In genomic region chr3:52924631-52925030, GRCm38 (mm10) we compare ENCODE assay signal across 19 mouse cellular contexts.
DNase-seq lines count a peak whose midpoint lies in the region; ATAC-seq lines count a peak whose summit lies in the region.
"Had no signal": no experiment of that assay in that cellular context is flagged by ENCODE, and none has a peak within 500 bp of the region (broad histone marks: within the 10 kb centered on the region; RNA-seq: fewer than 3 reads in every experiment).

No protein-coding gene starts in this region.

- H3K4me2 ChIP-seq in forebrain, embryonic 12.5 days, result no peak overlapping the region
- H3K4me2 ChIP-seq in midbrain, embryonic 12.5 days (replicated peaks), result no peak overlapping the region
- H3K4me2 ChIP-seq in midbrain, embryonic 16.5 days (ENCODE audit: low read length), result no peak overlapping the region
- no peak overlapping the region for H3K4me2 ChIP-seq in midbrain, embryonic 14.5 days (ENCODE audit: low read length)
- H3K4me2 ChIP-seq in midbrain, embryonic 15.5 days, result no peak overlapping the region
- H3K4me2 ChIP-seq: embryonic facial prominence, embryonic 12.5 days; forebrain, embryonic 13.5 days; forebrain, embryonic 15.5 days had no signal

- no peak overlapping the region for H3K9ac ChIP-seq in forebrain, embryonic 12.5 days
- H3K9ac ChIP-seq in midbrain, embryonic 12.5 days (replicated peaks), result no peak overlapping the region
- H3K9ac ChIP-seq in midbrain, embryonic 16.5 days (ENCODE audit: low read depth, low read length), result no peak overlapping the region
- no peak overlapping the region for H3K9ac ChIP-seq in midbrain, embryonic 14.5 days (replicated peaks; ENCODE audit: low read length)
- no peak overlapping the region for H3K9ac ChIP-seq in midbrain, embryonic 15.5 days
- H3K9ac ChIP-seq: embryonic facial prominence, embryonic 12.5 days; forebrain, embryonic 13.5 days; forebrain, embryonic 15.5 days; forebrain, postnatal 0 days had no signal

- H3K4me3 ChIP-seq in forebrain, embryonic 12.5 days (replicated peaks), result no peak overlapping the region
- no peak overlapping the region for H3K4me3 ChIP-seq in forebrain, embryonic 10.5 days
- no peak overlapping the region for H3K4me3 ChIP-seq in midbrain, embryonic 12.5 days
- no peak overlapping the region for H3K4me3 ChIP-seq in midbrain, embryonic 16.5 days (ENCODE audit: low read depth, low read length)
- no peak overlapping the region for H3K4me3 ChIP-seq in midbrain, embryonic 14.5 days (replicated peaks; ENCODE audit: low read depth, low read length)
- H3K4me3 ChIP-seq in midbrain, embryonic 15.5 days, result no peak overlapping the region
- H3K4me3 ChIP-seq: embryonic facial prominence, embryonic 10.5 days; embryonic facial prominence, embryonic 12.5 days; forebrain, embryonic 13.5 days; forebrain, embryonic 15.5 days had no signal

- H3K4me1 ChIP-seq in forebrain, embryonic 12.5 days, result peaks cover 13% of the 10 kb centered on the region; the same call in 1 of the 2 replicates
- H3K4me1 ChIP-seq in forebrain, embryonic 10.5 days, result peaks cover 19% of the 10 kb centered on the region
- H3K4me1 ChIP-seq in midbrain, embryonic 12.5 days, result peaks cover 12% of the 10 kb centered on the region; the same call in 1 of the 2 replicates
- H3K4me1 ChIP-seq in midbrain, embryonic 16.5 days (ENCODE audit: control insufficient read depth, insufficient read depth, low read length), result peaks cover 6% of the 10 kb centered on the region; the same call in 1 of the 2 replicates
- peaks cover 8% of the 10 kb centered on the region for H3K4me1 ChIP-seq in midbrain, embryonic 14.5 days (ENCODE audit: control insufficient read depth, insufficient read depth, low read length)
- peaks cover 7% of the 10 kb centered on the region; the same call in 1 of the 2 replicates for H3K4me1 ChIP-seq in midbrain, embryonic 15.5 days
- H3K4me1 ChIP-seq: embryonic facial prominence, embryonic 12.5 days; forebrain, embryonic 15.5 days had no signal

- 0 out of 2 replicates have a peak overlapping the region, but pooled peaks have one; percentile 13 for H3K27ac ChIP-seq in forebrain, embryonic 12.5 days
- H3K27ac ChIP-seq in forebrain, embryonic 10.5 days, result no peak overlapping the region
- no peak overlapping the region for H3K27ac ChIP-seq in midbrain, embryonic 12.5 days (replicated peaks)
- H3K27ac ChIP-seq in midbrain, embryonic 16.5 days (ENCODE audit: low read length), result no peak overlapping the region
- no peak overlapping the region for H3K27ac ChIP-seq in midbrain, embryonic 14.5 days (replicated peaks; ENCODE audit: low read depth, low read length)
- H3K27ac ChIP-seq in midbrain, embryonic 15.5 days, result no peak overlapping the region
- H3K27ac ChIP-seq: embryonic facial prominence, embryonic 10.5 days; embryonic facial prominence, embryonic 12.5 days; forebrain, embryonic 13.5 days; forebrain, embryonic 15.5 days had no signal

- H3K36me3 ChIP-seq in forebrain, embryonic 12.5 days (replicated peaks), result no peaks in the 10 kb centered on the region
- no peaks in the 10 kb centered on the region for H3K36me3 ChIP-seq in forebrain, embryonic 10.5 days (replicated peaks)
- no peaks in the 10 kb centered on the region for H3K36me3 ChIP-seq in midbrain, embryonic 12.5 days
- no peaks in the 10 kb centered on the region for H3K36me3 ChIP-seq in midbrain, embryonic 16.5 days (ENCODE audit: control insufficient read depth, insufficient read depth, low read length)
- no peaks in the 10 kb centered on the region for H3K36me3 ChIP-seq in midbrain, embryonic 14.5 days (ENCODE audit: control insufficient read depth, insufficient read depth, low read length)
- H3K36me3 ChIP-seq in midbrain, embryonic 15.5 days (replicated peaks), result no peaks in the 10 kb centered on the region
- H3K36me3 ChIP-seq: embryonic facial prominence, embryonic 10.5 days; embryonic facial prominence, embryonic 12.5 days; forebrain, embryonic 15.5 days; G1E had no signal

- 33% methylated on average over 2 of the region's 2 CpGs for WGBS in forebrain, embryonic 12.5 days
- 62% methylated on average over 2 of the region's 2 CpGs for WGBS in forebrain, embryonic 10.5 days
- WGBS in midbrain, embryonic 12.5 days, result 34% methylated on average over 2 of the region's 2 CpGs
- WGBS in midbrain, embryonic 16.5 days, result 24% methylated on average over 2 of the region's 2 CpGs
- WGBS in midbrain, embryonic 14.5 days, result 27% methylated on average over 2 of the region's 2 CpGs
- 34% methylated on average over 2 of the region's 2 CpGs for WGBS in midbrain, embryonic 15.5 days

- ATAC-seq in forebrain, embryonic 12.5 days (ENCODE audit: low FRiP score), result no peak
- peak; percentile 54; the same call in 1 of the 2 replicates for ATAC-seq in midbrain, embryonic 12.5 days (ENCODE audit: low FRiP score, low read depth)
- no peak for ATAC-seq in midbrain, embryonic 16.5 days
- ATAC-seq in midbrain, embryonic 14.5 days (ENCODE audit: low FRiP score, low TSS enrichment), result no peak
- ATAC-seq in midbrain, embryonic 15.5 days (replicated peaks), result no peak
- ATAC-seq: activated CD4-positive, CD25-positive, alpha-beta regulatory T cell, adult 4 months; forebrain, embryonic 13.5 days; forebrain, embryonic 15.5 days; forebrain, postnatal 0 days; Patski had no signal

- DNase-seq in forebrain, embryonic 10.5 days (ENCODE audit: extremely low spot score, low spot score), result no peak
- DNase-seq in midbrain, embryonic 14.5 days, result peak; percentile 12
- DNase-seq: adrenal gland, adult 8-10 months; cerebellum, adult 11-12 months; cerebellum, adult 2 months; cerebellum, adult 9-10 months; forebrain, postnatal 0 days had no signal

- no peaks in the 10 kb centered on the region for H3K27me3 ChIP-seq in forebrain, embryonic 12.5 days
- H3K27me3 ChIP-seq in forebrain, embryonic 10.5 days (ENCODE audit: poor library complexity, severe bottlenecking), result no peaks in the 10 kb centered on the region
- H3K27me3 ChIP-seq in midbrain, embryonic 12.5 days, result peaks cover 27% of the 10 kb centered on the region
- no peaks in the 10 kb centered on the region for H3K27me3 ChIP-seq in midbrain, embryonic 16.5 days (ENCODE audit: control insufficient read depth, insufficient read depth, low read depth, low read length)
- peaks cover 14% of the 10 kb centered on the region; the same call in 1 of the 2 replicates for H3K27me3 ChIP-seq in midbrain, embryonic 14.5 days (ENCODE audit: control insufficient read depth, insufficient read depth, low read length)
- H3K27me3 ChIP-seq in midbrain, embryonic 15.5 days (replicated peaks), result no peaks in the 10 kb centered on the region
- H3K27me3 ChIP-seq: CH12.LX; embryonic facial prominence, embryonic 12.5 days; forebrain, embryonic 13.5 days; forebrain, embryonic 15.5 days had no signal

- no peaks in the 10 kb centered on the region for H3K9me3 ChIP-seq in forebrain, embryonic 12.5 days
- H3K9me3 ChIP-seq in forebrain, embryonic 10.5 days, result 0 out of 2 replicates have a peak, but pooled peaks cover 3% of the 10 kb centered on the region
- no peaks in the 10 kb centered on the region for H3K9me3 ChIP-seq in midbrain, embryonic 12.5 days
- H3K9me3 ChIP-seq in midbrain, embryonic 16.5 days (replicated peaks; ENCODE audit: control insufficient read depth, low read length, poor library complexity, severe bottlenecking), result no peaks in the 10 kb centered on the region; the same call in 1 of the 2 replicates
- no peaks in the 10 kb centered on the region; the same call in 1 of the 2 replicates for H3K9me3 ChIP-seq in midbrain, embryonic 14.5 days (ENCODE audit: control insufficient read depth, low read length)
- H3K9me3 ChIP-seq in midbrain, embryonic 15.5 days, result no peaks in the 10 kb centered on the region
- H3K9me3 ChIP-seq: embryonic facial prominence, embryonic 12.5 days; forebrain, embryonic 13.5 days; forebrain, embryonic 15.5 days had no signal
